Mouse (Mus musculus): Measurements from ENCODE around the gene Krt23. TPM values are rescaled to one million over a fixed set of nuclear protein-coding genes. Genes with fewer than 3 reads are reported as not detected.

Krt23 gene
- total RNA-seq, 2 experiments from 2014 or later = 0.16 TPM; not detected in 1

DNA sequence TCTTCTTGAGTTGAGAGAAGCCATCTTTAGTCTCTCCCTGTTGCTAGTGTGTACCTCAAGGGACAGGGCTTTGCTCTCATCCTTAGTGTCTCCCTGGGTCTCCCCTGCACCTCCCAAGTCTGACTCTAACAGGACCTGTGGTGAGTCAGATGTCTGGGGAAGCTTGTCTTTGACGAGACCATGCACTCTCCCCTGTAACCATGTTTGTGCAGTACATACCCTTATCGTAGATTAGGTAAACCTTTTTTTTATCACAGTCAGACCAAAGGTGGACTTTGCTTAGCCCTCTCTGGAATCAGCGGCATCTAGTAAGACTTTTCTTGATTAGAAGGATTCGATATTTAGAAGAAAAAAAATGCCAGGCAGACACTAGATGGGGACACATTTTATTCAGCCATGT lies 38.9 kb downstream of the Krt23 start:
- DNase-seq = no peak

DNA sequence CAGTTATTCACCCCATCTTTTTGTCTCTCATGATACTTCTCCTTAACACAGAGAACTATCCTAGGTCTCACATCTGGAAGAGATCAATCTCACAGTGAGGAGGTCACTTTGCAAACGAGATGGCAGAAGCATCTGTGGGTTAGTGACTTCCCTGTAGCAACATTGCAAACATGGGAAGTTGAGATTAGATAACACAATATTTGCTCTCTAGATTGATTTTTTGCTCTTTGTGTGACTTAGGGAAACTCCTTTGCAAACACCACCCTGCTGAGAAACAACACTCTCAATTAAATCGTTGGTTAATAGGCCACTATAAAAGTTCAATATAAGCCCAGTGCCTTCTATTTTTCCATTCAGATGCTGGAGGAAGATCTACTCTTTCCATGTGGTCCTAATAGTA lies 44.2 kb downstream of the Krt23 start:
- DNase-seq = no peak

DNA sequence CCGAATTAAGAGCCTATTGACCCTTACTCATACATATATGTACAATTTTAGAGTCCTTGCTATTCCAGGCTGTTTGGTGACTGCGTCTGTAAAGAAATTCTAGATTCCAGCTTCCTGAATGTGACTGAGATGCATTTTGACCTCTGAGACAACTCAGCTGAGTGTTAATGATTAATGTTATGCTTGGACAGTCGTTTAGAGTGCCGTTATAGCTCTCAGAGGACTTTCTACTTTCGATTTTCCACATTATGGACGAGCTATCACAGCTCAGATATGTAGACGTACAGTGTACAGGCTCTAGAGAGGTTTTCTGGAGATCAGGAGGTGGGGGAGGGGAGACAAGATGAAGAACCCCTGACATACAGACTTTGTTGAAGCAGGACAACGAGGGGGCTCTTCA lies 51.7 kb downstream of the Krt23 start:
- DNase-seq = no peak

DNA sequence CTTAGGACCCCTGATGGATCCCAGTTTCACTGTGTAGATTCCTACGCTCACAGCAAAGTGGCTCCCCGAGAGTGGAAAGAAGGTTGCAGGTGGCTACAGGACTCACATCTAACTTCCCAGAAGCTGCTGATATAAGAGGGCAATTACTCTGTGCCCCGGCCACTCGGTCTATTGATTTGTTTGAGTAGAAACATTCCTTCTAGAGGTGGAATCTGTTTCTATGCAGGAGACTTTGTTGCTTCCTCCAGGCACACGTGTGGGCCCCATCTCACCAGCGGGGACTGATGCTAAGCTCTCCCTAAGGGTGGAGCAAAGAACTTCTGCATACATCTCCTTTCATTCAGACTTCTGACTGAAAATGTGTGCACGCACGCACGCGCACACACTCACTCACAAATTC lies 53.5 kb downstream of the Krt23 start:
- DNase-seq = no peak

DNA sequence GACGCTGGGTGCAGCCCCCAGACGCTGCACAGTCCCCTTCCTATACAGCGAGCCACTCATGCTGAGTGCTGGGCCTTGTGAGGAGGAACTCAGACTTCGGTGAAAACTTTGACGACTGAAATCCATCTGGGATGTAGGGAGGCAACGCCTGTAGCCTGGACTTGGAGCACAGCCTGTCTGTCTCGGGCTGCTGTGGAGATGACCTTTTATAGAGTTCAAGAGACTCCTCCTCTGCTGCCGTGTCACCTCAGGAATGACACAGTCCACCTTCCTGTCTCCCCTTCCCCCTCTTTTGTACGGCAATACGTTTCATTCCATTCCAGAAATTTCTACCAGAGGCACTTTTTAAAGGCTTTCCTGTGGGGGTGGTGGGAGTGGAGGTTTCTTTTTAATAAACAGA lies 55.0 kb downstream of the Krt23 start, which contains the start of gene Krt20:
Gene Krt20, minus strand, starts transcription at position 179 of the 400 bp plus-strand sequence.
- DNase-seq = no peak

DNA sequence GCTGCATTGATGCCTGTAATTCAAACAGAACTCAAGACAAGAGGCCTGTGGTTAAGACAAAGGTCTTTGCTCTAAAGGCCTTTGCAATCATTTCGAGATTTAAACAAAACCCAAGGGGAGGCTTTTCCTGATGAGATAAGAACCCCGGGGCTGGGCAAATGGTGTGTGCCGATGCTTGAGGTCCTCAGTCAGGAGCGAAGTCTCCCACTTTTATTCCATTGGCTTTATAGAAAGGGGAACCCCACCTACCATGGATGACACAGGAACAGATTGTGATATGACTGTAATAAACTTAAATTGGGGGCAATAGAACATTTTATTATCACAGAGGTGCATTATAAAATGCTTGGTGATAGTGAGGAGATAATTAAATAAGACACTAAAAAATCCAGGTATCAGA lies 56.3 kb downstream of the Krt23 start:
- no peak for DNase-seq

DNA sequence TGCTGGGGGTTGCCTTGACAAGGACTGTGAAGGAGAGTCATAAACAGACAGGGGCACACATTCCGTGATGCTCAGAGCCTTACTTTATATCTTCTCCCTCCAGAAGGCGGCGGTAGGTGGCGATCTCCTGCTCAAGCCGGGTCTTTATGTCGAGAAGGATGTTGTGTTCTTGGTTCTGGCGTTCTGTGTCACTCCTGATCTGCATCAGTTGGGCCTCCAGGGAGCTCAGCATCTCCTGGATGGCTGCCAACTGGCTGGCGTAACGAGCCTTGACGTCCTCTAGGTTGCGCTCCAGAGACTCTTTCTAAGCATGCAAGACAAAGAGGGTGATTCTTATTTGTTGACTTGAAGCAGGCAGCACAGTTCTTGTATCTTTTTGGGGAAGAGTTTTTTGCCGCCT lies 62.3 kb downstream of the Krt23 start:
- DNase-seq = peak; percentile 10 to 19

Other genes with a start within 250 kb of the Krt23 start
- gene Krt222, start 249.1 kb downstream of the Krt23 start, total RNA-seq (2021) = 1 to 10 TPM in 1 of 2 experiments, under 1 TPM in 1; 0.79 to 1.1 TPM
- gene Krt24, start 207.9 kb downstream of the Krt23 start, total RNA-seq (2021) = not detected
- gene Krt25, start 170.2 kb downstream of the Krt23 start, total RNA-seq (2021) = not detected
- gene Krt26, start 155.2 kb downstream of the Krt23 start, total RNA-seq (2021) = not detected
- gene Krt27, start 142.0 kb downstream of the Krt23 start, total RNA-seq (2021) = not detected
- gene Krt28, start 118.2 kb downstream of the Krt23 start, total RNA-seq (2021) = not detected
- gene Krt10, start 103.8 kb downstream of the Krt23 start, total RNA-seq (2021) = 1 to 10 TPM; 4.4 to 6.4 TPM
- gene Krt12, start 70.9 kb downstream of the Krt23 start, total RNA-seq (2021) = not detected
- gene Krt20, start 55.0 kb downstream of the Krt23 start, total RNA-seq (2021) = under 1 TPM in 1 of 2 experiments, not detected in 1; 0.26 TPM
- not detected for gene Krt39, start 28.2 kb upstream of the Krt23 start, total RNA-seq (2021)
- not detected for gene Krt40, start 50.0 kb upstream of the Krt23 start, total RNA-seq (2021)
- gene Krtap3-3, start 57.7 kb upstream of the Krt23 start, total RNA-seq (2021) = not detected
- gene Krtap3-2, start 63.7 kb upstream of the Krt23 start, total RNA-seq (2021) = not detected
- not detected for gene Gm11939, start 66.3 kb upstream of the Krt23 start, total RNA-seq (2021)
- gene Krtap3-1, start 73.5 kb upstream of the Krt23 start, total RNA-seq (2021) = not detected
- gene Krtap1-5, start 87.9 kb upstream of the Krt23 start, total RNA-seq (2021) = not detected
- gene Krtap1-4, start 90.5 kb upstream of the Krt23 start, total RNA-seq (2021) = not detected
- not detected for gene Krtap1-3, start 98.2 kb upstream of the Krt23 start, total RNA-seq (2021)
- not detected for gene Krtap9-3, start 105.0 kb upstream of the Krt23 start, total RNA-seq (2021)
- gene Gm11938, start 110.2 kb upstream of the Krt23 start, total RNA-seq (2021) = not detected
- gene Gm11937, start 117.1 kb upstream of the Krt23 start, total RNA-seq (2021) = not detected
- not detected for gene Krtap2-4, start 121.7 kb upstream of the Krt23 start, total RNA-seq (2021)
- gene Gm11562, start 127.3 kb upstream of the Krt23 start, total RNA-seq (2021) = not detected
- gene Krtap4-1, start 135.1 kb upstream of the Krt23 start, total RNA-seq (2021) = not detected
- not detected for gene Krtap4-2, start 141.9 kb upstream of the Krt23 start, total RNA-seq (2021)
- not detected for gene Krtap4-7, start 151.0 kb upstream of the Krt23 start, total RNA-seq (2021)
- not detected for gene Gm11555, start 157.1 kb upstream of the Krt23 start, total RNA-seq (2021)
- gene Gm11563, start 165.8 kb upstream of the Krt23 start, total RNA-seq (2021) = not detected
- not detected for gene Krtap4-6, start 172.8 kb upstream of the Krt23 start, total RNA-seq (2021)
- not detected for gene Gm14190, start 197.6 kb upstream of the Krt23 start, total RNA-seq (2021)
- not detected for gene Gm14180, start 241.2 kb upstream of the Krt23 start, total RNA-seq (2021)